Mouse (Mus musculus) liver, postnatal 0 days (tissue): ENCODE measurements at regions not wholly inside any gene's neighbourhood (a gene's known extent, or its start where the extent isn't known, plus 50 kb on each side); places are given as distances from the start of the nearest gene placed in this dataset.

Experiments
- CTCF ChIP-seq: sonication (generic); IDR thresholded peaks from 2 replicates; pipeline ENCODE4 v1.5.1; 2016; ENCODE audit warnings: antibody characterized with exemption, low read depth
- EP300 ChIP-seq: IDR thresholded peaks from 2 replicates; pipeline ENCODE4 v1.6.1; 2016; ENCODE audit warnings: antibody characterized with exemption, low read depth, mild to moderate bottlenecking

- TF ChIP-seq EP300 (no peak), CTCF (peak; percentile 44)
These were observed 465.5 kb upstream of the Pcdh10 start for GRCm38 (mm10) chr3:44912664-44913063.
